Mouse (Mus musculus) small intestine, adult 2 months (tissue): ENCODE measurements at regions not wholly inside any gene's neighbourhood (a gene's known extent, or its start where the extent isn't known, plus 50 kb on each side); places are given as distances from the start of the nearest gene placed in this dataset.

ENCODE experiments used
- CTCF ChIP-seq: fragments of 200-500 bp; IDR thresholded peaks from 2 replicates; pipeline ENCODE4 v1.5.1; 2012; ENCODE audit warnings: low read depth, mild to moderate bottlenecking, control low read depth, inconsistent platforms, low read length, moderate library complexity, mixed read lengths; ENCODE audit not compliant: insufficient replicate concordance, insufficient read length; ENCODE audit errors: extremely low read depth
- POLR2A ChIP-seq: fragments of 200-500 bp; IDR thresholded peaks from 2 replicates; pipeline ENCODE4 v1.6.1; 2012; ENCODE audit warnings: low read depth, mild to moderate bottlenecking, control low read depth, inconsistent platforms, low read length, moderate library complexity

DNA sequence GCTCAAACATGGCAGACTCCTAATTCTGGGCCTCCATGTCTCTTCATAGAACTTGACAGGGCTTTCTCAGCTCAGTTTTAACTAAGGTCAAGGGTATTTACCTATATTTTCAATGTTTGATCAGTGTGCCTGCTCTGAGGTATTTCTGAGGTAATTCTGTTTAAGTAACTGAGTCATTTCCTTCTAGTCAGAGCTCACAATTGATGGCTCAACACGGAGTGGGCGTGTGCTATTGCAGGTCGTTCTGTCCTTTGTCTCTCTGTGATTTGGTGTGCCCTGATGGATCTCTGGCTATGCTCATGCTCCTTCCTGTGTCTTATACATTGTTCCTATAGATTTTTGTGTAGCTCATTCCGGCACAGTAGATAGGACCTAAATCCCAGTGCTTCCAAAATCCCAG is 92.9 kb upstream of the Snap25 start:
- TF ChIP-seq CTCF = no peak
- TF ChIP-seq POLR2A = no peak
